Mouse (Mus musculus): ENCODE data around the gene Mtmr14.

GRCm38 (mm10) chr6:113296046-113296445 lies 58.4 kb downstream of the Mtmr14 start:
- TF ChIP-seq CTCF (IDR thresholded peaks at IDR 0.05; ENCODE audit: control insufficient read depth, insufficient read depth, insufficient replicate concordance, low read depth, low read length) = no peak
- TF ChIP-seq POLR2A (IDR thresholded peaks at IDR 0.05; ENCODE audit: control insufficient read depth, low read depth, low read length) = no peak
